Mouse (Mus musculus) spleen, adult 2 months (tissue): ENCODE data around the gene Serpina3m. TPM values are rescaled to one million over a fixed set of nuclear protein-coding genes. Genes with fewer than 3 reads are reported as not detected.
A peak's percentile ranks its signal among the peaks of the same experiment; 100 is the strongest.

ENCODE experiments used
- DNase-seq, 2 experiments: peaks; one replicate each; pipeline versions ENCODE4 v3.0.0 to v3.0.0-alpha.2; 2012 to 2021; ENCODE audit warnings: low spot score in 2 of 2, low read depth in 1 of 2
- H3K27ac ChIP-seq: fragments of 200-500 bp; 2 replicates; pipeline ENCODE4 v1.5.1; 2012; ENCODE audit warnings: low read length, inconsistent platforms; ENCODE audit not compliant: insufficient read depth
- H3K27me3 ChIP-seq: fragments of 200-500 bp; 2 replicates; pipeline ENCODE4 v1.6.1; 2012; ENCODE audit warnings: mild to moderate bottlenecking, moderate library complexity, low read length, inconsistent platforms; ENCODE audit not compliant: control insufficient read depth, insufficient read depth
- H3K36me3 ChIP-seq: fragments of 200-500 bp; 2 replicates; pipeline ENCODE4 v1.6.1; 2012; ENCODE audit warnings: mild to moderate bottlenecking, low read length, inconsistent platforms; ENCODE audit not compliant: control insufficient read depth, insufficient read depth
- H3K4me1 ChIP-seq: fragments of 200-500 bp; 2 replicates; pipeline ENCODE4 v1.6.1; 2011; ENCODE audit warnings: inconsistent platforms; ENCODE audit not compliant: control insufficient read depth, insufficient read depth, insufficient read length
- H3K4me3 ChIP-seq: fragments of 200-500 bp; 2 replicates; pipeline ENCODE4 v1.5.1; 2011; ENCODE audit warnings: mild to moderate bottlenecking, inconsistent platforms; ENCODE audit not compliant: insufficient read depth, insufficient read length; ENCODE audit errors: extremely low read depth
- CTCF ChIP-seq: fragments of 200-500 bp; IDR thresholded peaks from 2 replicates; pipeline ENCODE4 v1.5.1; 2011; ENCODE audit warnings: mild to moderate bottlenecking, inconsistent platforms; ENCODE audit not compliant: insufficient read depth, insufficient read length, insufficient replicate concordance; ENCODE audit errors: extremely low read depth
- POLR2A ChIP-seq: fragments of 200-500 bp; IDR thresholded peaks from 2 replicates; pipeline ENCODE4 v1.6.1; 2011; ENCODE audit warnings: low read depth, low read length, inconsistent platforms
- WGBS: fragments of 180-500 bp; shearing (Covaris S2); methylation state at CpG from one replicate; pipeline ENCODE4 v1.1.7; 2018; 5-methylcytosine and 5-hydroxymethylcytosine counted together
- polyA plus RNA-seq: library from polyadenylated mRNA; depleted of rRNA; stranded (reverse); fragments of >200 nt; gene quantifications from 2 replicates; pipeline ENCODE4 v1.2.3, GENCODE M21; 2012

Gene Serpina3m
- polyA plus RNA-seq, 1 experiment: not detected

GRCm38 (mm10) chr12:104418340-104419135 is 80.3 kb downstream of the Serpina3m start:
- Histone ChIP-seq H3K27me3 (no peaks in the 10 kb centered on the region), H3K4me3 (no peak overlapping the region), H3K36me3 (no peaks in the 10 kb centered on the region), H3K27ac (no peak overlapping the region), H3K4me1 (no peaks in the 10 kb centered on the region)
- peak; percentile 4 to 57 for DNase-seq
- WGBS: 19% methylated on average over 17 of the region's 17 CpGs
- no peak for TF ChIP-seq POLR2A
- peak; percentile 82; the same call in 1 of the 2 replicates for TF ChIP-seq CTCF

- 6% methylated on average over 2 of the region's 2 CpGs for WGBS
- TF ChIP-seq CTCF (peak; percentile 42; the same call in 1 of the 2 replicates), POLR2A (no peak)
- no peak for DNase-seq
- Histone ChIP-seq H3K4me3 (no peak overlapping the region), H3K27me3 (no peaks in the 10 kb centered on the region), H3K4me1 (no peaks in the 10 kb centered on the region), H3K27ac (no peak overlapping the region), H3K36me3 (no peaks in the 10 kb centered on the region)
Observed at GRCm38 (mm10) chr12:104419136-104419462, 80.8 kb downstream of the Serpina3m start.

DNA sequence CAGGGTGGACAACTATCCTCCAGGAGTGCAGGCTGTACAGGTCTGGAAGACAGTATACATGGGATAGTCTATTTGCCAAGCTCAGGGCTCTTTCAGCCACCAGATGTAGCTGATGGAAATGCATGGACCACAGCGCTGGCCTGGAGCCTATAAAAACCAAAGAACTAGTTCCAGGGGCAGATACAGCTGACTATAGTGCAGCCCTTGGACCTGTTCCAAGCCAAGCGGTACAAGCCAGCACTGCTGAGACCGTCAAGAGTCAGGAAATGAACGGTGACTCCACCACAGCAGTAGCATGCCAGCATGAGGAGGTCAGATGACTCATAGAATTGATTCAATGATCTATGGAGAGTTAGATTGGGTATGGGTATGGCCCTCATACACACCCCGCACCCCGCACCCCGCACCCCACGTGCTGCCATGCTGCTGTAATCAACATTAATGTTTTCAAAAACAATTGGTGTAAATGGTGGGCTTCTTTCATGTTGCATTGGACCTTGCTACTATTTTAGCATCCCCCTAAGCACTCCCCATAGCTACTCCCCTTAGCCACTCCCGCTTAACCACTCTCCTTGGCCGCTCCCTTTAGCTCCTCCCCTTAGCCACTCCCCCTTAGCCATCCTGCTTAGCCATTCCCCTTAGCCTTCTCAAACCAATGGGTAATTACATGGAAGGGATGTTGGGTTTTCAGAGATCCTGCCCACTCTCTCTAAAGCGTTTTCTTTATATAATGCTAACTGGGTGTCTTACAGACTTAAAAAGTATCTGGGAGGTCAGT is 84.5 kb downstream of the Serpina3m start:
- 63% methylated on average over 11 of the region's 11 CpGs for WGBS

DNA sequence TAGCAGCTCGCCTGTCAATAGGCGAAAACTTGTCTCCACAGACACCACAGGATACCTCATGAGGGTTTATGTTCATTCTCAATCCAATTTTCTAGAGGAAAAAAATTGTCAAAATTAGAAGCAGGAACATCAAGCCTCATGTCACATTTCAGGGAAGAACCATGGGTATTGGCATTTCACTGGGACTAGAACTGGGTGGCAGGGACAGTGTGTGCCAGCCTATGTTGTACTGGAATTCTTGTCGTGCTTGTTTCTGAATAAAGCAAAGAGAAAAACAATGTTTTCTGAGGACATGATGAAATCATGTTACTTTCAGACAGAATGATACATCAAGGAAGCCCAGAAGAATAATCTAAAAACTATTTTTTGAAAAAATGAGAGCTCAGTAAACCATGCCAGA is 87.3 kb downstream of the Serpina3m start:
- no peaks in the 10 kb centered on the region for H3K27me3 ChIP-seq

More for the DNA sequence above, 84.5 kb downstream of the Serpina3m start:
- Histone ChIP-seq H3K4me1 (no peaks in the 10 kb centered on the region), H3K36me3 (no peaks in the 10 kb centered on the region), H3K27ac (no peak overlapping the region), H3K4me3 (no peak overlapping the region), H3K27me3 (no peaks in the 10 kb centered on the region)
- DNase-seq: no peak
- no peak for TF ChIP-seq CTCF
- no peak for TF ChIP-seq POLR2A

GRCm38 (mm10) chr12:104426915-104427314 is 88.6 kb downstream of the Serpina3m start:
- Histone ChIP-seq H3K27ac (no peak overlapping the region), H3K36me3 (no peaks in the 10 kb centered on the region), H3K27me3 (no peaks in the 10 kb centered on the region), H3K4me1 (no peaks in the 10 kb centered on the region), H3K4me3 (no peak overlapping the region)
- TF ChIP-seq POLR2A (no peak), CTCF (peak; percentile 61; the same call in 1 of the 2 replicates)
- 6% methylated on average over 7 of the region's 7 CpGs for WGBS
- DNase-seq: no peak

More for the DNA sequence above, 87.3 kb downstream of the Serpina3m start:
- Histone ChIP-seq H3K36me3 (no peaks in the 10 kb centered on the region), H3K4me3 (no peak overlapping the region), H3K4me1 (no peaks in the 10 kb centered on the region), H3K27ac (no peak overlapping the region)
- DNase-seq: no peak
- TF ChIP-seq POLR2A (no peak), CTCF (no peak)
- WGBS: 81% methylated on average over 3 of the region's 3 CpGs

- no peak overlapping the region for H3K4me3 ChIP-seq
Observed at GRCm38 (mm10) chr12:104431359-104431758, 93.1 kb downstream of the Serpina3m start.

GRCm38 (mm10) chr12:104433214-104433613 is 94.9 kb downstream of the Serpina3m start:
- H3K4me3 ChIP-seq: no peak overlapping the region
- no peaks in the 10 kb centered on the region for H3K36me3 ChIP-seq
- no peak for DNase-seq
- no peaks in the 10 kb centered on the region for H3K27me3 ChIP-seq
- H3K27ac ChIP-seq: no peak overlapping the region
- 66% methylated on average over 7 of the region's 7 CpGs for WGBS
- TF ChIP-seq CTCF (no peak), POLR2A (no peak)
- no peaks in the 10 kb centered on the region for H3K4me1 ChIP-seq

More at GRCm38 (mm10) chr12:104431359-104431758, 93.1 kb downstream of the Serpina3m start:
- Histone ChIP-seq H3K27ac (no peak overlapping the region), H3K4me1 (no peaks in the 10 kb centered on the region), H3K36me3 (no peaks in the 10 kb centered on the region), H3K27me3 (no peaks in the 10 kb centered on the region)
- WGBS: 74% methylated on average over 10 of the region's 10 CpGs
- TF ChIP-seq POLR2A: no peak
- TF ChIP-seq CTCF: no peak
- DNase-seq: no peak
